Mouse (Mus musculus) megakaryocyte, embryonic 14.5 days (primary cell): ENCODE results near the gene Tgfbr3.

ENCODE experiments used
- FLI1 ChIP-seq: IDR thresholded peaks from 2 replicates; pipeline ENCODE4 v1.6.1; 2012; ENCODE audit warnings: low read length, inconsistent platforms, mixed read lengths
- GATA1 ChIP-seq: IDR thresholded peaks from 3 replicates; pipeline ENCODE4 v1.6.1; 2012; ENCODE audit warnings: mixed read lengths, low read length, inconsistent platforms, borderline replicate concordance

DNA sequence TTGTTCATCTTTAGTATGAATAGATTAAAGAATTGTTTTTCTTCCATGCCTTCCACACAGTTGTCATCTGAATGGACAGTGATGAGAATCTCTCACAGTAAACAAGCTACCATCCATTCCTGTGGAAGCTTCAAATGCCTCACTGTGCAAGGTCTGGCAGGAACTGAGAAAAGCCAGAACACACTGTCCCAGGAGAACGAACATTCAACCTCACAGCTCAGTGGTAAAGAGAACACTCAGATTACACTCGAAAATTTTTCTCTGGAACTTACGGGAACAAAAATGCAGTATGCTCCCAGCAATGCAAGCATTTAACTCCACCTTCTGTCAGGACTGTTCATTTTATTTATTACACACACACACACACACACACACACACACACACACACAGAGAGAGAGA lies 13.2 kb downstream of the Tgfbr3 start:
- TF ChIP-seq GATA1 (no peak), FLI1 (no peak)
